Mouse (Mus musculus): Measurements from ENCODE around the gene Fchsd2. TPM values are rescaled to one million over a fixed set of nuclear protein-coding genes. Genes with fewer than 3 reads are reported as not detected.

Gene Fchsd2
- polyA plus RNA-seq, 1 experiment from 2014 or later = 36.8 TPM

DNA sequence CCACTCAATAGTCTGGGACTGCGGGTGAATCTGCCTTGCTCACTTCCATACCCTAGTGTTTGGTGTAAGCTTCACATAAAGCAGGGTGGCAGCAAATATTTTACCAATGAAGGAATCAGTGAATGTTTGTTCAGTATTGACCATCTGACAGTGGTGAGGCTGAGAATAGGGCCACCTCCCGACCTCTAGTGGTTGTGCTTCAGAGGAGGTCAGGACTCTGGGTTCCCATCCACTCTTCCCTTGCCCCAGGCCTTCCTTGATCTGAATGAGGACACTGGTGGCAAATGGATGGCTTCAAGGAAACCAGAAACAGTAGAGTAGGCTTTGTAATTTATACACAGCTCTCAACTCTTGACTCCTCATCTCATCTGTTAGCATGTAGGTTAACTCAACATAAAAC, 14.0 kb downstream of the Fchsd2 start:
- no peak overlapping the region for H3K9ac ChIP-seq
- no peak overlapping the region for H3K27ac ChIP-seq (replicated peaks)
- ATAC-seq (ENCODE audit: low read depth) = no peak
- H3K4me2 ChIP-seq = no peak overlapping the region
- H3K4me1 ChIP-seq (replicated peaks) = peaks cover 35% of the 10 kb centered on the region
- H3K27me3 ChIP-seq = no peaks in the 10 kb centered on the region
- H3K9me3 ChIP-seq = no peaks in the 10 kb centered on the region
- H3K36me3 ChIP-seq = peaks cover 10% of the 10 kb centered on the region
- 67% methylated on average over 2 of the region's 2 CpGs for WGBS
- no peak overlapping the region for H3K4me3 ChIP-seq

DNA sequence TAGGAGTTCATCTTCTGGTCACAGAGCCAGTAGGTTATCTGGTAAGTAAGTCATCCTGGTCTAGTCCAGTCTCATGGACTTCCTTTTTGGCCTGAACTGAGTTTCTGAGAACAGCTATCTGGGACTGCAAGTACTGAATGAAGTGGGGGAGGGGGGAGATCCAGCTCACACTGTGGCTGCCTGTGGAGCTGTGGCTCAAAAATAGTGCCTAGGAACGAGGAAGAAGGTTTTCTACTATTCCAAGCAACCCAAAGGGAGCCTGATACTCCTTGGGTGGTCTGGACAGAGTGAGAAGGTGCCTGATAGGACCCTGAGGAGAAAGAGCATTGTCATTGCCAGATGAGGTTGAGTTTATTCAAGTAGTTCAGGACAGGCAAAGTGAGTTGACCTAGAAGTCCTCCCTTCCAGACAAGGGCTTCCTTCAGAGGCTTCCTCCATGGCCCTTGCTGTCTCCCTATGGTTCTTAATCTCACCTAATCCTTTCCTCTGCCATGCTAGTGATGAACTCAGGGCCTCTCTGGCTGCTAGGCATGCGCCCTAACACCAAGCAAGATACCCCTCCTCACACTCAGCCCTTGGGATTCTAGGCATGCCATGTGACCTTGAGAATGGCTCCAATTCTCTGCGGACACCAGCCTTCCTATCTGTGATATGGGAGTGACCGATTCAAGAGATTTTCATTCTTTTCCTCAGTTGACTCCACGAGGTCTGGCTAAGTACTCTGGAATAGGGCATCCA, 14.6 kb downstream of the Fchsd2 start:
- no peaks in the 10 kb centered on the region for H3K27me3 ChIP-seq
- H3K4me1 ChIP-seq (replicated peaks) = peaks cover 30% of the 10 kb centered on the region
- H3K36me3 ChIP-seq = peaks cover 12% of the 10 kb centered on the region
- H3K27ac ChIP-seq (replicated peaks) = peak overlapping the region; percentile 100
- peak; percentile 8 for ATAC-seq (ENCODE audit: low read depth)
- no peaks in the 10 kb centered on the region for H3K9me3 ChIP-seq
- peak overlapping the region; percentile 94 for H3K9ac ChIP-seq
- WGBS = 34% methylated on average over 5 of the region's 5 CpGs
- H3K4me2 ChIP-seq = peak overlapping the region; percentile 81
- peak overlapping the region; percentile 77 for H3K4me3 ChIP-seq

DNA sequence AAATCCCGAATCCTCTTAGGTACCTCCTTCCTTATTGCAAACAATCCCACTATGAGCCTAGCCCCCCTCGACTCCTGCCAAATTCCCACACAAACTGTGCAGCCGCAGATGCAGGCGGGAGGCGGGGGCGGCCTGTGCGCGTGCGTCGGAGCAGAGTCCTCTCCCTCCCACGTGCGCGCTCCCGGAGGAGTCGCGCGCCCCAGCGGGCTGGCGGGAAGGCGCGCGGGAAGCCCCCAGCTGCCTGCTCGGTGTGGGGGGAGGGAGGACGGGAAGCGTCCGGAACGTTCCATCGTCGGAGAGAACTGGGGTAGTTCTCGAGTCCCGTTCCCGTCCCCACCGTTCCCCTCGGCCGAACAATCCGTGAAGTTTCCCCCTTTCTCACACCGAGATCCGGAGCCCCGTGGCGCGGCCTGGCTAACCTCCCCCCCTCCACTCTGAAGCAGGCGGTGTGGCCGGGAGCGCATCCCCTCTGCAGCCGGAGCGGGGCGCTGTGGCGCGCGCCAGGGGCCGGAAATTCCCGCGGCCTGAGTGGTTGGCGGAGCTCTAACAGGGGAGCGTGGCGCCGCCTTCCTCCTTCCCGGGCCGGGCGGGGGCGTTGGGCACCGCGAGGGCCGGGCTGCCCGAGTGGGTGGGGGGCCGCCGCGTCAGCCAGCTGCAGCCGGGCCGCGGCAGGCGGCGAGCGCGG, 15.4 kb downstream of the Fchsd2 start:
- H3K27ac ChIP-seq (replicated peaks) = peak overlapping the region; percentile 100
- peak overlapping the region; percentile 77 for H3K4me3 ChIP-seq
- peak overlapping the region; percentile 81 for H3K4me2 ChIP-seq
- peaks cover 14% of the 10 kb centered on the region for H3K36me3 ChIP-seq
- peak; percentile 94 for ATAC-seq (ENCODE audit: low read depth)
- under 1% methylated on average over 65 of the region's 75 CpGs for WGBS
- H3K27me3 ChIP-seq = no peaks in the 10 kb centered on the region
- no peaks in the 10 kb centered on the region for H3K9me3 ChIP-seq
- peak overlapping the region; percentile 94 for H3K9ac ChIP-seq
- H3K4me1 ChIP-seq (replicated peaks) = peaks cover 29% of the 10 kb centered on the region

DNA sequence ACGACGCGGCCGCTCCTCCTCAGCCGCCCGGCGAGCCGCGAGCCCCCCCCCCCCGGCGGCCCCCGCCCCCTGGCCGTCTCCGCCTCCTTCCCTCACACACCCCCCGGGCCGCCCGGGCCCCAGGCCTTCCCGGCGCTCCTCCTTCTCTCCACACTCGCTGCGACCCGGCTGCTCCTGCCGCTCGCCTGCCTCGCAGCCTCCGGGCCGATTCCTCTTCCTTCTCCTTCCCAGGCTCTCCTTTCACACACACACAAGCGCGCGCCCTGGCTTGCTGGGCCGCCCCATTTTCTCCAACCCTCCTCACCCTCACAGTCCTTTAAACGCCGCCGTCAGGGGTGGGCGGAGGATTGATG, 16.0 kb downstream of the Fchsd2 start:
- H3K4me2 ChIP-seq = peak overlapping the region; percentile 81
- peak; percentile 79 for ATAC-seq (ENCODE audit: low read depth)
- H3K4me1 ChIP-seq (replicated peaks) = peaks cover 29% of the 10 kb centered on the region
- H3K27me3 ChIP-seq = no peaks in the 10 kb centered on the region
- 2% methylated on average over 12 of the region's 35 CpGs for WGBS
- peak overlapping the region; percentile 94 for H3K9ac ChIP-seq
- peak overlapping the region; percentile 77 for H3K4me3 ChIP-seq
- peaks cover 18% of the 10 kb centered on the region for H3K36me3 ChIP-seq
- H3K9me3 ChIP-seq = no peaks in the 10 kb centered on the region
- peak overlapping the region; percentile 100 for H3K27ac ChIP-seq (replicated peaks)

DNA sequence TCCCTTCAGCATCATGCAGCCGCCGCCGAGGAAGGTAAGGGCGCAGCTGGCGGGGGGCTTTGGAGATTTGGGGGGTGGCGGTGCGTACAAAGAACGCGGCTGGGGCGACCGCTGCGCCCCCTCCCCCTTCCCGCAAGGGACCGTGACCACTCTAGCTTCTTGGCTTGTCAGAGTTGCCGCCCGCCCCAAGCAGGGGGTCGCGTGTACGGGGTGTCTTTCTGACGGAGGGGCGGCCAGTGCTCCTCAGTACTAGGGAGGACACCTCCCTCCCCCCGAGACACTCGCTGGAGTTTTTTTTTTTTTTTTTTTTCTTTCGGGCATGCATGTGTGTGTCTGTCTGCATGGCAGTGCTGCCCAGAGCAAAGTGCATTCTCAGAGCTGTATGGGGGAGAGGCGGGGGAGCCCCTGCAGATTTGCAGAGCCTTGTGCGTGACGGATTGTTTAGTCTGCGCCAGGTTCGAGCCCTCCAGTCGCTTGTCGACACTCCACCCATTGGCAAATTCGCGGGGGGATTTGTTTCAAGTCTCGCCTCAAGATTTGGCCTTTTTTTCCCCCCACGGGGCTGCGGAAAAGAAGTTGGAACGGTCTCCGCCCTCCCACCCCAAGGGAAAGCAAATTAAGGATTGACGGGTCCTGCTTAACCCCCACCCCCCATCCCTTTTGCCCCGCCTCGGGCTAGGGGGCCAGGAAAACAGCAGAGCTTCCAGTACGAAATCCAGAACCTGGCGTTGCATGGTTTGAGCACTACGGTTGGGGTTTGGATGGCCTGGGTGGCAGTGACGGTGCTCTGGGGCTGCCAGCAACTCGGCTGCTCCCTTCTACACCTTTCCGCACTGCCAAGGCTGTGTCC, 16.6 kb downstream of the Fchsd2 start:
- Histone ChIP-seq H3K27ac (replicated peaks) (peak overlapping the region; percentile 100), H3K9ac (peak overlapping the region; percentile 94), H3K4me1 (replicated peaks) (peaks cover 29% of the 10 kb centered on the region), H3K36me3 (peaks cover 19% of the 10 kb centered on the region), H3K9me3 (no peaks in the 10 kb centered on the region), H3K4me2 (peak overlapping the region; percentile 81), H3K4me3 (peak overlapping the region; percentile 77), H3K27me3 (no peaks in the 10 kb centered on the region)
- ATAC-seq (ENCODE audit: low read depth) = peak; percentile 46
- WGBS = under 1% methylated on average over 47 of the region's 47 CpGs

DNA sequence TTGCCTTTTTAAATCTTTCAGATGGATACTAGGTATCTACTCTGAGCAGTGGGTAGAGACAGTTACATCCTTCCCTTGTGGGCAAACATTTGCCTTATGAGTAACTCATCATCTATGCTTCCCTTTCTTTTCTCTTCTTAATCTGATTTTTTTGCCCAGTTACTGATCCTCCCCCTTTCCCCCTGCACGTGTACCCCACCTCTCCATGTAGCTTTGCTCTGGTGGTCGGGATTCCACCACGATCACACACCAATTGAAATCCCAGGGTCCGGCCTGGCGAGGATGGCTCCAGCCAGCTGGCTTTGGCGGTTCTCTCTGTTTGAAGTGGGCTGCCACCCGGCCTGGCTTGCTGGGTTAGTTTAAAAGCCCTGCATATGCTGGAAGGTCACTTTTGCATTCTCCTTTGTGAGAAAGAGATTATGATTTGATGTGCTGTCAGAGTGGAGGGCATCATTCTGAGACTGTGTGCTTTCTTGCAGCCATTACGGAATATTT, 17.2 kb downstream of the Fchsd2 start:
- H3K4me2 ChIP-seq = peak overlapping the region; percentile 81
- peaks cover 29% of the 10 kb centered on the region for H3K4me1 ChIP-seq (replicated peaks)
- no peak for ATAC-seq (ENCODE audit: low read depth)
- H3K27me3 ChIP-seq = no peaks in the 10 kb centered on the region
- H3K36me3 ChIP-seq = peaks cover 24% of the 10 kb centered on the region
- H3K9me3 ChIP-seq = no peaks in the 10 kb centered on the region
- peak overlapping the region; percentile 77 for H3K4me3 ChIP-seq
- 12% methylated on average over 8 of the region's 8 CpGs for WGBS
- H3K9ac ChIP-seq = peak overlapping the region; percentile 94
- peak overlapping the region; percentile 100 for H3K27ac ChIP-seq (replicated peaks)

DNA sequence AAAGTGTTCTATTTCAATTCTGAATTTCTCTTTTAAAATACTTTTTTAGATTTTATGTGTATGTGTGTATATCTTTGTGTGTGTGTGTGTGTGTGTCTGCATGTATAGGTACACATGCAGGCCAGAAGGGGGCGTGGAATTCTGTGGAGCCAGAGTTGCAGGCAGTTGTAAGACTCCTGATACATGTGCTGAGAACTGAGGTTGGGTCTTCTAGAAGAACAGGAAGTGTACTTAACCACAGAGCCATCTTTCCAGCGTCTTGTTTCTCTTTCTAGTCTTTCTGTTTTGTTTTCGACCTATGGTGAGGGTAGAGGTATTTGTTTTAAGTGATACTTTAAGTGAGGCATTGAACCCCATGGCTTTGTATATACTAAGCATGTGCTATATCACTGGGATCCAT, 20.7 kb downstream of the Fchsd2 start:
- no peak overlapping the region for H3K27ac ChIP-seq (replicated peaks)
- no peaks in the 10 kb centered on the region for H3K27me3 ChIP-seq
- H3K36me3 ChIP-seq = peaks cover 56% of the 10 kb centered on the region
- WGBS = 95% methylated on average over 3 of the region's 3 CpGs
- no peak overlapping the region for H3K9ac ChIP-seq
- no peak overlapping the region for H3K4me2 ChIP-seq
- no peaks in the 10 kb centered on the region for H3K9me3 ChIP-seq
- no peak overlapping the region for H3K4me3 ChIP-seq
- H3K4me1 ChIP-seq (replicated peaks) = peaks cover 20% of the 10 kb centered on the region
- ATAC-seq (ENCODE audit: low read depth) = no peak

DNA sequence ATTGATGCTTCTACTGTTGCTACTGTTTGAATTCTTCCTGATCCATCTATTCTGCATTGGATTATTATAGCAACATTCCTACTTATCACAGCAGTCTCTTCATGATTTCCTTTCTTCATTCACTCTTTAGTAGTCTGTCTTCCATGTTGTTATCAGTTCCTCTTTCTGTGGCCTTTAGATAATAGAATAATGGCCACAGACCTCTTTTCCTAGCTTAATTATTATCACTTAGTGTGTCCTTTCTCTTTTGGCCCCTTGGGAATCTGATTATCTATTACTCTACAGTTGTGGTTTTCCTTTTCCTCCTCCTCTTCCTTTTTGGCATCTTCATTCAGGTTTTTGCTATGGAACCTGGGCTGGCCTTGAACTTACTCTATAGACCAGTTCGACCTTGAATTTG, 21.7 kb downstream of the Fchsd2 start:
- H3K36me3 ChIP-seq = peaks cover 61% of the 10 kb centered on the region

DNA sequence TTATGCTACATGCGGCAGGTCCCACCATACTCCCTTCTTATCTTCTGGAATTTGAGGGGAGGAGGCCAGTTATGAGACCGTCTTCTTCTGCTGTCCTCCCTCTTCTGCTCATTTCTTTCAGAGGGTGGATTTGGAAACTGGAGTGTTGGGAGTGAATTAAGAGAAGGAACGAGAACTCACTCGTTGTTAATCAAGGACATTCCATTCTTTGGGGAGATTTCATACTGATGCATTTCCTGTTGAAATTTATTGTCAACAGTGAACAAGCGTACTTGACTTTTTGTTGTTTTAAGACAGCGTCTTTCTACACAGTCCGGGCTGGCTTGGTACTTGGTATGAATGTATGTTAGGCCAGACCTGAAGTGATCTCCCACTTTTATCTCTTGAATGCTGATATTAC, 26.7 kb downstream of the Fchsd2 start:
- Histone ChIP-seq H3K9me3 (no peaks in the 10 kb centered on the region), H3K4me2 (no peak overlapping the region), H3K4me1 (replicated peaks) (peaks cover 12% of the 10 kb centered on the region), H3K4me3 (no peak overlapping the region), H3K9ac (no peak overlapping the region), H3K27ac (replicated peaks) (no peak overlapping the region), H3K36me3 (peaks cover 55% of the 10 kb centered on the region), H3K27me3 (no peaks in the 10 kb centered on the region)
- 96% methylated on average over 7 of the region's 7 CpGs for WGBS
- ATAC-seq (ENCODE audit: low read depth) = no peak

More for the DNA sequence above, 21.7 kb downstream of the Fchsd2 start:
- no peak for ATAC-seq (ENCODE audit: low read depth)
- no peak overlapping the region for H3K9ac ChIP-seq
- WGBS = 97% methylated on average over 1 of the region's 1 CpGs
- peaks cover 20% of the 10 kb centered on the region for H3K4me1 ChIP-seq (replicated peaks)
- no peak overlapping the region for H3K27ac ChIP-seq (replicated peaks)
- H3K4me3 ChIP-seq = no peak overlapping the region
- H3K4me2 ChIP-seq = no peak overlapping the region
- H3K9me3 ChIP-seq = no peaks in the 10 kb centered on the region
- no peaks in the 10 kb centered on the region for H3K27me3 ChIP-seq

DNA sequence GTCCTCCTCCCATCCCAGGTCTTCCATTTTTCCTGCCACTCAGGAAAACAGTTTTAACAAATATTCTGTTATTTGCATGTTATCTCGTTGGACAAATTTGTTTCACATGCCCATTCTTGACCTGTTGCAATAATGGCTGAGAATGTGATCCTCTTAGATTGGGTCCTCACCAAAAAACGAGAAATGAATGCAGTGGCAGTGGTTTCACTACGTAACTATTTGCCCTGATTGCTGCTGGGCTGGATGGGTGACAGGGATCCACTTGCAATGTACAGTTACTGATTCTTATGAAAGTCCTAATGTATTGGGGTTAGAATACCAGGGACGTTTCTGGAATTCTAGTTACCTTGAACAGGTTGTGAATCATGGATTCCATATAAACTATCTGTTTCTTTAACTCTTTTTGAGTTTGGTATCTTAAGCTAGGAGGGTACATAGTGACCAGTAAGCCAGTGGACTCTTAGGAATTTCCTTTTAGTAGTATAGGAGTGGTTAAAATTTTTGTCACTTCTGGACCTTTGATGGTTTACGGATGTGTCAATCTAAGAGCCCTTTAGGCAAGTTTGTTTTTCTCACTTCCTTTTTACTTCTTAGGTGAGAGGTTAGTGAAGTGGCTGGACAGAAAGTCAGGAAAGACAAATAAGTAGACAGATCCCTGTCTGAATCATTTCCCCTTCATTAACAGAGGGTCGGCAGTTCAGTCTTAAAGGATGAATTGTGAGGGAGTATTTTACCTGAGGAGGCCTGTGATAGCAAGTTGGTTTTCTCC, 31.1 kb downstream of the Fchsd2 start:
- Histone ChIP-seq H3K36me3 (peaks cover 20% of the 10 kb centered on the region), H3K4me2 (no peak overlapping the region), H3K4me1 (replicated peaks) (peaks cover 12% of the 10 kb centered on the region), H3K9me3 (no peaks in the 10 kb centered on the region), H3K27me3 (no peaks in the 10 kb centered on the region), H3K27ac (replicated peaks) (no peak overlapping the region), H3K9ac (no peak overlapping the region), H3K4me3 (no peak overlapping the region)
- 81% methylated on average over 6 of the region's 6 CpGs for WGBS
- ATAC-seq (ENCODE audit: low read depth) = no peak

DNA sequence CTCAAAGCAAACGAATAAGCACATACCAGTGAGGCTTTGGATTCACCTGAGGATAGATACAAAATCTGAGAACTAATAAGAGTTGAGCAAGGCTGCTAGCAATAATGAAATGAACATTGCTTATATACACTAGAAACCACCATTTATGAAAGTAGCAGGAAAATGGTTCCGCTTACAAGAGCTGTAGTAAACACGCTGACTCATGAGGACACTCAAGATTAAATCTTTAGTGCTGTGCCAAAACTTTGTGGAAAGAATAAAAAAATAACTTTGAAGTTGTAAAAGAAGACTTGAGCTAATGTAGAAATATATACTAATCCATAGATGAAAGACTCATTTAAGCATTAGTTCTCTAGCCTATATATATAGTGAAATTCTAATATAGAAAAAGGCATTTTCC, 35.1 kb downstream of the Fchsd2 start:
- Histone ChIP-seq H3K36me3 (no peaks in the 10 kb centered on the region), H3K27ac (replicated peaks) (no peak overlapping the region), H3K4me2 (no peak overlapping the region), H3K4me1 (replicated peaks) (peaks cover 8% of the 10 kb centered on the region), H3K9me3 (no peaks in the 10 kb centered on the region), H3K9ac (no peak overlapping the region), H3K27me3 (no peaks in the 10 kb centered on the region), H3K4me3 (no peak overlapping the region)
- ATAC-seq (ENCODE audit: low read depth) = no peak
- WGBS = 85% methylated on average over 3 of the region's 3 CpGs

Data from neural tube, embryonic 13.5 days (tissue).